8 mouse cellular contexts compared by ENCODE assay signal in the genomic region with DNA sequence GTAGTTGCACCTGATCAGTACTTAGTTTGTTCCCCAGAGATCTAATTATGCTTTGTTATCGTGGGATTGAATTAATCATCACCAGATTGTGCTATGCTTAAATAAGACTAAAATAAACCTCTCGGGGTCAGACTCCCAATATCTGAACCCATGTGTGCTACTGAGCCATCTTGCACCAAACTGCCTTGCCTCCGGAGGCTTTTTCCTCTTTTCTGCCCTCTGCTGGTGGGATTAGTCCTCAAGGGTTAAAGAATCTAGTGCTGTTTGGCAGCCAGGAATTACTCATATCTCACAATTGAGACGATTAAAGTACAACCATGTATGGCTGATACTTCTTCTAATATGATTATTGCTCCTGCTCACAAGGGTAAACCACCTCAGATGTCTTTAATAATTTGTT.
A peak's percentile ranks its signal among the peaks of the same experiment; 100 is the strongest.
DNase-seq lines count a peak whose midpoint lies in the region; ATAC-seq lines count a peak whose summit lies in the region.

No protein-coding gene starts in this region.

- H3K4me1 ChIP-seq in limb, embryonic 11.5 days (ENCODE audit: control insufficient read depth, insufficient read depth, low read length) = peaks cover 5% of the 10 kb centered on the region; the same call in 1 of the 2 replicates
- H3K4me1 ChIP-seq in limb, embryonic 10.5 days = peaks cover 11% of the 10 kb centered on the region
- no peaks in the 10 kb centered on the region for H3K4me1 ChIP-seq in liver, embryonic 11.5 days (replicated peaks; ENCODE audit: control insufficient read depth, insufficient read depth, low read length)

- H3K9me3 ChIP-seq in limb, embryonic 11.5 days (ENCODE audit: control insufficient read depth, low read length) = no peaks in the 10 kb centered on the region
- H3K9me3 ChIP-seq in limb, embryonic 10.5 days (replicated peaks) = no peaks in the 10 kb centered on the region
- no peaks in the 10 kb centered on the region for H3K9me3 ChIP-seq in liver, embryonic 11.5 days (ENCODE audit: control insufficient read depth, low read length)

- no peak overlapping the region for H3K9ac ChIP-seq in limb, embryonic 11.5 days (ENCODE audit: low read length)
- H3K9ac ChIP-seq in liver, embryonic 11.5 days (ENCODE audit: low read depth, low read length) = no peak overlapping the region

- H3K4me2 ChIP-seq in limb, embryonic 11.5 days (ENCODE audit: low read depth, severe bottlenecking) = no peak overlapping the region
- no peak overlapping the region for H3K4me2 ChIP-seq in liver, embryonic 11.5 days

- no peak overlapping the region for H3K4me3 ChIP-seq in limb, embryonic 11.5 days (ENCODE audit: low read depth, low read length)
- H3K4me3 ChIP-seq in limb, embryonic 10.5 days = no peak overlapping the region
- H3K4me3 ChIP-seq in liver, embryonic 11.5 days (ENCODE audit: low read depth, low read length) = no peak overlapping the region

- WGBS in limb, embryonic 11.5 days = 74% methylated on average over 4 of the region's 4 CpGs
- WGBS in limb, embryonic 10.5 days = 75% methylated on average over 4 of the region's 4 CpGs
- 56% methylated on average over 4 of the region's 4 CpGs for WGBS in liver, embryonic 11.5 days

- peak; percentile 66 for DNase-seq in adrenal gland, postnatal 10 days
- no peak for DNase-seq in adrenal gland, postnatal 4 days (ENCODE audit: low spot score in 2 of 2)
- peak; percentile 38 for DNase-seq in limb, embryonic 11.5 days (ENCODE audit: low spot score)
- no peak for DNase-seq in limb, embryonic 10.5 days (ENCODE audit: low spot score)
- DNase-seq in brain, adult 2 months (ENCODE audit: low read depth, low spot score) = peak; percentile 46
- DNase-seq in liver, embryonic 11.5 days (ENCODE audit: low spot score) = peak; percentile 31
- peak; percentile 72 for DNase-seq in thymus, postnatal 4 days
- no peak for DNase-seq in left cerebral cortex, adult 11 months (ENCODE audit: low spot score)

- no peaks in the 10 kb centered on the region for H3K36me3 ChIP-seq in limb, embryonic 11.5 days (ENCODE audit: control insufficient read depth, insufficient read depth, low read length)
- no peaks in the 10 kb centered on the region for H3K36me3 ChIP-seq in limb, embryonic 10.5 days
- H3K36me3 ChIP-seq in liver, embryonic 11.5 days (ENCODE audit: control insufficient read depth, insufficient read depth, low read length) = no peaks in the 10 kb centered on the region

- ATAC-seq in limb, embryonic 11.5 days (ENCODE audit: insufficient number of reproducible peaks, low FRiP score, low TSS enrichment, low read depth) = no peak
- no peak for ATAC-seq in liver, embryonic 11.5 days (replicated peaks; ENCODE audit: low FRiP score)

- no peak overlapping the region for H3K27ac ChIP-seq in limb, embryonic 11.5 days (replicated peaks; ENCODE audit: low read depth, low read length)
- no peak overlapping the region for H3K27ac ChIP-seq in limb, embryonic 10.5 days
- H3K27ac ChIP-seq in liver, embryonic 11.5 days (ENCODE audit: low read depth, low read length) = no peak overlapping the region

- H3K27me3 ChIP-seq in limb, embryonic 11.5 days (ENCODE audit: control insufficient read depth, insufficient read depth, low read length) = no peaks in the 10 kb centered on the region
- no peaks in the 10 kb centered on the region for H3K27me3 ChIP-seq in limb, embryonic 10.5 days (ENCODE audit: low read depth, poor library complexity, severe bottlenecking)
- H3K27me3 ChIP-seq in liver, embryonic 11.5 days (replicated peaks; ENCODE audit: control insufficient read depth, insufficient read depth, low read length) = no peaks in the 10 kb centered on the region

Comparison
In these comparisons a context has a peak if more than half of its experiments do, and no peak if none do; other contexts are left out.
1. DNase-seq: peak in adrenal gland, postnatal 10 days (single experiment), limb, embryonic 11.5 days (single experiment), brain, adult 2 months (single experiment), liver, embryonic 11.5 days (single experiment) and thymus, postnatal 4 days (single experiment); none in adrenal gland, postnatal 4 days (0 of 2), limb, embryonic 10.5 days (single experiment) and left cerebral cortex, adult 11 months (single experiment).